Comparison of ENCODE assay signal across 19 mouse cellular contexts in genomic region chr1:185275976-185276375, GRCm38 (mm10). TPM values are rescaled to one million over a fixed set of nuclear protein-coding genes. Genes with fewer than 3 reads are reported as not detected.
A peak's percentile ranks its signal among the peaks of the same experiment; 100 is the strongest.
DNase-seq lines count a peak whose midpoint lies in the region; ATAC-seq and TF ChIP-seq lines count a peak whose summit lies in the region.
"Had no signal": no experiment of that assay in that cellular context is flagged by ENCODE, and none has a peak within 500 bp of the region (broad histone marks: within the 10 kb centered on the region; RNA-seq: fewer than 3 reads in every experiment).

No protein-coding gene starts in this region.

- no peaks in the 10 kb centered on the region for H3K27me3 ChIP-seq in embryonic facial prominence, embryonic 13.5 days
- H3K27me3 ChIP-seq in embryonic facial prominence, embryonic 10.5 days (replicated peaks; ENCODE audit: low read depth, poor library complexity, severe bottlenecking) = no peaks in the 10 kb centered on the region
- H3K27me3 ChIP-seq in kidney, postnatal 0 days (ENCODE audit: insufficient read depth, low read length) = no peaks in the 10 kb centered on the region
- H3K27me3 ChIP-seq: embryonic facial prominence, embryonic 12.5 days; heart, embryonic 12.5 days had no signal

- DNase-seq in embryonic facial prominence, embryonic 10.5 days (ENCODE audit: low spot score) = no peak
- no peak for DNase-seq in kidney, postnatal 0 days (ENCODE audit: low spot score)
- no peak for DNase-seq in kidney, postnatal 4 days
- peak; percentile 63 to 64 for DNase-seq in adrenal gland, postnatal 36 days
- no peak for DNase-seq in gastrocnemius, postnatal 25 days
- DNase-seq: cerebellum, adult 11 months; cerebellum, adult 8-10 months; cerebellum, postnatal 14 days; embryo, embryonic 11 days; gastrocnemius, postnatal 10 days had no signal

- H3K27ac ChIP-seq in embryonic facial prominence, embryonic 13.5 days = peak overlapping the region; percentile 62; the same call in 1 of the 2 replicates
- no peak overlapping the region for H3K27ac ChIP-seq in embryonic facial prominence, embryonic 10.5 days (replicated peaks)
- H3K27ac ChIP-seq in kidney, postnatal 0 days = peak overlapping the region; percentile 42
- H3K27ac ChIP-seq: embryonic facial prominence, embryonic 12.5 days; hindbrain, embryonic 10.5 days; hindbrain, embryonic 14.5 days had no signal

- peaks cover 3% of the 10 kb centered on the region; the same call in 1 of the 2 replicates for H3K9me3 ChIP-seq in embryonic facial prominence, embryonic 13.5 days
- H3K9me3 ChIP-seq in embryonic facial prominence, embryonic 10.5 days = no peaks in the 10 kb centered on the region
- H3K9me3 ChIP-seq in kidney, postnatal 0 days (replicated peaks; ENCODE audit: low read length) = no peaks in the 10 kb centered on the region
- H3K9me3 ChIP-seq: embryonic facial prominence, embryonic 12.5 days; G1E; hindbrain, embryonic 10.5 days had no signal

- H3K4me1 ChIP-seq in embryonic facial prominence, embryonic 13.5 days = no peaks in the 10 kb centered on the region
- no peaks in the 10 kb centered on the region for H3K4me1 ChIP-seq in embryonic facial prominence, embryonic 10.5 days
- H3K4me1 ChIP-seq in kidney, postnatal 0 days (replicated peaks; ENCODE audit: insufficient read depth, low read length) = no peaks in the 10 kb centered on the region
- H3K4me1 ChIP-seq: embryonic facial prominence, embryonic 12.5 days; hindbrain, embryonic 10.5 days had no signal

- no peak for ATAC-seq in embryonic facial prominence, embryonic 13.5 days (ENCODE audit: insufficient number of reproducible peaks, insufficient read depth, low FRiP score, low TSS enrichment, low read depth)
- no peak for ATAC-seq in kidney, postnatal 0 days (replicated peaks; ENCODE audit: low FRiP score, low read depth)
- no peak for ATAC-seq in CD4-positive, CD25-positive, alpha-beta regulatory T cell, adult 4 months
- ATAC-seq: forebrain, embryonic 14.5 days; intestine, embryonic 16.5 days had no signal

- H3K4me3 ChIP-seq in embryonic facial prominence, embryonic 13.5 days = no peak overlapping the region
- H3K4me3 ChIP-seq in embryonic facial prominence, embryonic 10.5 days = no peak overlapping the region
- no peak overlapping the region for H3K4me3 ChIP-seq in kidney, postnatal 0 days (replicated peaks; ENCODE audit: low read depth, low read length)
- H3K4me3 ChIP-seq: embryonic facial prominence, embryonic 12.5 days; heart, embryonic 12.5 days; hindbrain, embryonic 10.5 days had no signal

- H3K4me2 ChIP-seq in embryonic facial prominence, embryonic 13.5 days = no peak overlapping the region
- no peak overlapping the region for H3K4me2 ChIP-seq in kidney, postnatal 0 days (ENCODE audit: low read length)
- H3K4me2 ChIP-seq: embryonic facial prominence, embryonic 12.5 days; heart, embryonic 12.5 days; hindbrain, embryonic 14.5 days had no signal

- no peak overlapping the region for H3K9ac ChIP-seq in embryonic facial prominence, embryonic 13.5 days
- no peak overlapping the region for H3K9ac ChIP-seq in kidney, postnatal 0 days (ENCODE audit: low read depth, low read length)
- H3K9ac ChIP-seq: embryonic facial prominence, embryonic 12.5 days; heart, embryonic 12.5 days; hindbrain, embryonic 14.5 days had no signal

- 91% methylated on average over 7 of the region's 7 CpGs for WGBS in embryonic facial prominence, embryonic 13.5 days
- 94% methylated on average over 7 of the region's 7 CpGs for WGBS in embryonic facial prominence, embryonic 10.5 days
- WGBS in kidney, postnatal 0 days = 78% methylated on average over 7 of the region's 7 CpGs

- no peak for TF ChIP-seq CTCF in kidney, postnatal 0 days (IDR thresholded peaks at IDR 0.05; ENCODE audit: low read depth)

- H3K36me3 ChIP-seq in embryonic facial prominence, embryonic 13.5 days = peaks cover 86% of the 10 kb centered on the region
- peaks cover 84% of the 10 kb centered on the region for H3K36me3 ChIP-seq in embryonic facial prominence, embryonic 10.5 days (replicated peaks)
- H3K36me3 ChIP-seq in kidney, postnatal 0 days (ENCODE audit: insufficient read depth, low read length) = peaks cover 67% of the 10 kb centered on the region

RNA-seq across cellular contexts. Expression of gene Iars2, which starts 53.2 kb away (rescaled TPM):
- polyA plus RNA-seq in embryonic facial prominence, embryonic 13.5 days (2015; fragmentation: Nextera tagmentation; extraction: Ambion mirVana) = 23.3 and 27.4 TPM in 2 replicates
- polyA plus RNA-seq in embryonic facial prominence, embryonic 10.5 days (2016; fragmentation: Nextera tagmentation; extraction: Ambion mirVana) = 25.0 and 26.9 TPM in 2 replicates
- polyA plus RNA-seq in kidney, postnatal 0 days (2015; fragmentation: Nextera tagmentation; extraction: Ambion mirVana) = 31.4 and 33.6 TPM in 2 replicates
- 100 to 1,000 TPM in 1 of 2 experiments, 10 to 100 TPM in 1; 75.8 to 104 TPM for total RNA-seq in adrenal gland, postnatal 36 days (2021)
- 10 to 100 TPM; 33.4 to 38.5 TPM for total RNA-seq in gastrocnemius, postnatal 25 days (2021)
- polyA plus RNA-seq in CD4-positive, CD25-positive, alpha-beta regulatory T cell, adult 4 months (2017; shearing (Covaris generic)) = 10 to 100 TPM in 1 of 2 experiments, 1 to 10 TPM in 1; 5.3 to 11.6 TPM

RNA-seq across cellular contexts. Expression of gene Bpnt1, which starts 56.0 kb away (rescaled TPM):
- 21.8 and 23.5 TPM in 2 replicates for polyA plus RNA-seq in embryonic facial prominence, embryonic 13.5 days (2015; fragmentation: Nextera tagmentation; extraction: Ambion mirVana)
- 32.1 and 36.1 TPM in 2 replicates for polyA plus RNA-seq in embryonic facial prominence, embryonic 10.5 days (2016; fragmentation: Nextera tagmentation; extraction: Ambion mirVana)
- polyA plus RNA-seq in kidney, postnatal 0 days (2015; fragmentation: Nextera tagmentation; extraction: Ambion mirVana) = 108 and 130 TPM in 2 replicates
- 100 to 1,000 TPM; 105 to 124 TPM for total RNA-seq in adrenal gland, postnatal 36 days (2021)
- total RNA-seq in gastrocnemius, postnatal 25 days (2021) = 10 to 100 TPM; 17.8 to 18.1 TPM
- polyA plus RNA-seq in CD4-positive, CD25-positive, alpha-beta regulatory T cell, adult 4 months (2017; shearing (Covaris generic)) = 10 to 100 TPM; 15.4 to 18.1 TPM

Comparison
In these comparisons a context has a peak if more than half of its experiments do, and no peak if none do; other contexts are left out.
1. DNase-seq: peak in adrenal gland, postnatal 36 days (2 of 2); none in embryonic facial prominence, embryonic 10.5 days (single experiment), kidney, postnatal 0 days (single experiment), kidney, postnatal 4 days (0 of 2) and gastrocnemius, postnatal 25 days (single experiment).